Mouse (Mus musculus): Measurements from ENCODE around the gene Hnrnpu.
"Not testable (repeated sequence)": the region's sequence is repeated elsewhere in the genome, so short reads cannot be mapped to it uniquely, and the experiment has no call there.

Gene Hnrnpu

DNA sequence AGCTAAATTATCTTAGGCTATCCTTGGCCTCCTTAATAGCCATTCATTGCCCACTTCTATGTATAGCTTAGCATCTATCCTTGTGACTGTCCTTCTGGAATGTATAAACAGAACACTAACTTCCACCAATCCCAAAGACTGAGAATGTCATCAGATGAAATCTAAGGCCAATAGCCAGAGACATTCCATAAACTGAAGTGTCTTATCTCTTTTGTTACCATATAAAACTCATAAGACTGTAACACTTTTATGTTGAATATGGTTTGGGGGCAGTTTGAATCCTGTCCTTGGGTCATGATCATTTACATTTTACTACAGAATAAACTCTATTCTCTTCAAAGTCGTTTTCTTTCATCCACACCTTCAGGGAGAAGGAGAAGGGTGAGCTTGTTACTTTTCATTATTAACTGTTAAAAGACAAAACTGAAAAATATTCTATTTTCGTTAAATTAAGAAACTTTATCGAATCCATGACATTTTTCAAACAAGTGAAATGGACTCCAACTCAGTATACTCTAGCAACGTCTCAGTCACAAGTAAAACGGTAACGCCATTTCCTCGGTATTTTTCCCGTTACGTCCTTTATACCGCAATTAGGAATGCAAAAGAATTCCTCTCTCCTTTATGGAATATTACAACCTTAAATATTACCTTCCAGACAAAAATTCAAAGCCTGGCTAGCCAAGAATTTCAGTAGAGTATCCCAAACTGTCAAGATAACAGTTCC, 20.2 kb downstream of the Hnrnpu start:
- intact Hi-C loops (cut with DNase I) = loop anchor here (2.0 kb wide), 2 partner anchors 19 to 89 kb away; partner anchors contain the start of genes Efcab2 and Hnrnpu

DNA sequence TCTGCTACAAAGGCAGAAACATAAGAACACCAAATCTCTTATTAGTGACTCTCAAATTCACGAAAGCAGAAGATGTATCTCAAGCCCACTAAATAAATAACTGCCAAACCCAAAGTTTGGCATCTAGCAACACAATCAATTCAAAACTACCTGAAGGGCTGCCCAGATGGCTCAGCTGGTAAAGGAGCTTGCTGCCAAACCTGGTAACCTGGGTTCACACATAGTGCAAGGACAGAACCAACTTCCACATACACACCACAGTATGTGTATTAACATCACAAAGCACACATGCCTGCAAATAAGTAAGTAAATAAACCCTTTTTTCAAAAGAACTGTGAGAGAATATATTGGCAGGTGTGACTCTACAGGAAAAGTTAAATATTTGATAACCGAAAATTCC, 23.4 kb downstream of the Hnrnpu start:
- intact Hi-C loops (cut with DNase I) = loop anchor here (5.0 kb wide), 1 partner anchor 148 kb away; no protein-coding TSS in a partner anchor

DNA sequence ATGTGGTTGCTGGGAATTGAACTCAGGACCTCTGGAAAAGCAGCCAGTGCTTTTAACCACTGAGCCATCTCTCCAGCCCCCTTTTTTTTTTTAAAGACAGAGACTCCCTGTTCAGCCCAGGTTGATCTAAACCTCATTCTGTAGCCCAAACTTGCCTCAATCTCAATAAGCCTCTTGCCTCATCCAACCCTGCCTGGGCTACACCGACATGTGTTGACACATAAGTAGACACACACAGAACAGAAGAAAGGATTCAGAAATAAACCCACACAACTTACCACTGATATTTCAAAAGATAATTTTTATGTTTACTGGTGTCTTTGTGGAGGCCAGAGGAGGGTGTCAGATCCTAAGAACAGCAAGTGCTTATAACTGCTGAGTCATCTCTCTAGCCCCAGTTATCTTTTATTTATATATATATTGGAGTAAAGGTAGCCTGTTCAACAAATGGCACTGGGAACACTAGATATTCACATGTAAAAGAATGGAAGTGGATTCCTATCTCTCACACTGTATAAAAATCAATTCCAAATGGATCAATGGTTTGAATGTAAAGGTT, 24.5 kb downstream of the Hnrnpu start:
- intact Hi-C loops (cut with DNase I) = loop anchor here (5.0 kb wide), 1 partner anchor 149 kb away; no protein-coding TSS in a partner anchor

DNA sequence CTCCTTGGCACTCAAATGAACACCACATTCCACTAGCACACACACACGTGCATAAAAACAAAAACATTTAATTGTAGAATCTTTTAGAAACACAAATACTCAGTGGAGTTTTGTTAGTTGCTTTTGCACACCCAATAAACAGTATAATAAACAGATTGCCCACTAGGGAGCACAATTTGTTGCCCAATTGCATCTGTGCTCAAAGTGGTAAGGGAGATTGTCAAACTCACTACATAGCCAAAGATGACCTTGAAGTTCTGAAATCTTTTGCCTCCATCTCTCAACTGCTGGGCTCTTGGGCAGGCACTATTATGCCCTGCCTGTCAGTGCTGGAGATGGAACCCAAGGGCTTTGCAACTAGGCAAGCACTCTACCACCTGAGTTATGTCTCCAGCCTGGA, 27.5 kb downstream of the Hnrnpu start:
- intact Hi-C loops (cut with DNase I) = loop anchor here (2.0 to 5.0 kb wide), 2 partner anchors 139 to 152 kb away; no protein-coding TSS in a partner anchor

DNA sequence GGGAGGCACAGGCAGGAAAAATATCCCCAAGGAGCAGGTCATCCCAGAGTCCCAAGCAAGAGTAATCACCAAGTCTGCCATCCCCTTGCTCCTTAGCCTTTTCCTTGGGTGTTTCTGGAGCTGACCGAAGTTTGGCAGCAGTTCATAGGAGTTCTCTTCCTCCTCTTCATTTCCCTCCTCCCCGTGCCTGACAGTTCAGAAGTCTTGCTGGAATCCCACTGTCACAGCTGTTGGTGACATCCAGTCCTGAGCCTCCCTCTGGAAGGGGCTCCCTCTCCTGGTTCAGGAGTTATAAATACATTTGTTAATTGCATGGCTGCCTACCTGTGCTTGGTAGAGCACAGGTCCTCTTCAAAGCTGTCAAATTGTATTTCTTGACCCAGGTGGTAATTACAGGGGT, 28.1 kb downstream of the Hnrnpu start:
- intact Hi-C loops (cut with DNase I) = loop anchor here (10.0 kb wide), 1 partner anchor 365 kb away; no protein-coding TSS in a partner anchor

DNA sequence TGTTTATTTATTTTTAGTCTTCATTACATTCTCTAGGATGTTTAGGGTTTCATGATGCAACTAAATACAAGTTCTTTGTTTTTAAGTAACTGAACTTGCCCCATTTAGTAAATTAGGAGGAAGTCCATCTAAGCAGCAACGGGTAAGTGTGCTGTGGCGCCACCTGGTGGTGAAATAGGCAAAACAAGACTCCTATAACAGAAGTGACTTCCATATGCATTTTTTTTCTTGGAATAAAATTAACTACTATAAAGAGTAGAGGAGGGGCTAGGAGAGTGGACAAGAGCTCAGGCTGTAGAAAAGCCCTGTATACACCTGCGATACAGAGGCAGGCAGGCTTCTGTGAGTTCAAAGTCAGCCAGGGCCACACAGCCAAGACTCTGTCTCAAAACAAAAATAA, 34.2 kb downstream of the Hnrnpu start:
- intact Hi-C loops (cut with DNase I) = loop anchor here (1.0 to 10.0 kb wide), 2 partner anchors 156 to 359 kb away; no protein-coding TSS in a partner anchor

DNA sequence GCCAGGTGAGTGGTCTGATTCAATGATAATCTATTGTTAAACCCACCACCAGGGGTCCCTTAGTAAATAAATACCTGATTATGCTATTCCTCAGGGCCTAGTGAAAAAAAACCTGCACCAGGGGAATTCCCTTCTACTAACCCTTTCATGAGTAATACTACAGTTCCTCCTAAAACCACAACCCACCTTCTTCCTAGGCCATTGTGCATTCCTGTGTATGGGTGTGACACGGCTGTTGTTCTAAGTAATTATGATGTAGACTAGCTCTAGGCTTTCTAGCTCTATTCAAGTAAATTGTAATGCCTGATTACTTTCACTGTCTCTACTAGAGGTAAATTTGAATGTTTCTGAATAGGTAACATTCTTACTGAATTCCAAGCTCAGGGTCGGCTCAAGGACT, 36.3 kb downstream of the Hnrnpu start:
- intact Hi-C loops (cut with DNase I) = loop anchor here (10.0 kb wide), 1 partner anchor 356 kb away; no protein-coding TSS in a partner anchor

DNA sequence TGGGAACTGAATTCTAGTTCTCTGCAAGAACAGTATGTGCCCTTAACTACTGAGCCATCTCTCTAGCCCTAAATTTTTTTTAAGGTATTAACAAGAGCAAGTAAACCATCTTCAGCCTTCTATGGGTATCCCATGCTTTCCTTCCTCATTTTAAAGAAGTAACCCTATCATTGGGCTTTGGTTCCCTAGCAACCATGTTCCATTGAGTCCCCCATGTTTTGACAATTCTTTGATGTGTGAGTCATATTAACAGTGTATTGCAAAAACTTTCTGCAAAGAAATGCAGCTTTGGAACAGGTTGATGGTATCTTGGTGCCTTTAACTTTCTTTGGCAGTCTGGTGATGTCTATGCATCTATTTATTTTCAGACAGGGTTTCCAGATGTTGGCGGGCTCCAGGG, 43.5 kb downstream of the Hnrnpu start:
- intact Hi-C loops (cut with DNase I) = no loop called here

DNA sequence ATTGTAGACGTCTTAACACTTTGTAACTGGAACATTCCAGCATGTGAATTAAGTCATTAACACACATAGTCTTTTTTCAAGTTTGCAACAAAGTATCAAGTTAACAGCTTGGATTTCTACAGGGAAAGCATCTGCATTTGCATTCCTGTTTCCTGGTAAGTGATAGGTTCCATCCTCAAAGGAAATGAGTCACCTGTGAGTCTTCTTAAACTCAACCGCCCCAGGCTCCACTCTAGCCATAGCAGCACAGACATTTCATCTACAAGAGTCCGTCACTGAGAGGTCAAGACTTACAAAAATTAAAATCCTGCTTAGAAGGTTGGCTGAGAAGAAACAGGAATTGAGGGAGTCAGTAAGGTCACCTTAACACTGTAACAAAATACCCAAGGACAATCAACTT, 45.9 kb downstream of the Hnrnpu start:
- intact Hi-C loops (cut with DNase I) = no loop called here

DNA sequence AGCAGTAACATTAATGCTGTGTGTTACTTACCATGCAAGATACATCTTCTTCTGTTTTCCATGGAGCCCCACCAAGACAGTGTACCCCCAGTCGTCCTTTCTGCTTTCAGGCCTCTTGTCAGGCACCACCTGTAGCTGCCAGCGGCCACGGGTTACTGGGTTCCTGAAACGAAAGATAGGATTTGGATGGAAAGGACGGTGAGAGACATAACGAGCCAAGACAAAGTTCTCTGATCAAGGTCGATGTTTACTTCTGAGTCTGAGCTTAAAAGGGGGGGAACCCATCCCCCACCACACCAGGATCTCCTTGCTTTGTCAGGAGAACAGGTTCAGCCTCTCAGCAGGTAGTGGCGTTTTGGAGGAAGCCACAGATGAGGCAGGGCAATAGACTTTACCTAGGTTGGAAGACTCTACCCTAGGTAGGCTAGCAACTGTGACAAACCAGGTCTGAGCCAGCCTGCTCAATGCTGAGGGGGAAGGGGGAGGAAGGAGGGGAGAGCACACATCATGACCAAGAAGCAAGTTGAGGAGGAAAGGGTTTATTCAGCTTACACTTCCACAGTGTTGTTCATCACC, 49.9 kb downstream of the Hnrnpu start:
- intact Hi-C loops (cut with DNase I) = no loop called here

DNA sequence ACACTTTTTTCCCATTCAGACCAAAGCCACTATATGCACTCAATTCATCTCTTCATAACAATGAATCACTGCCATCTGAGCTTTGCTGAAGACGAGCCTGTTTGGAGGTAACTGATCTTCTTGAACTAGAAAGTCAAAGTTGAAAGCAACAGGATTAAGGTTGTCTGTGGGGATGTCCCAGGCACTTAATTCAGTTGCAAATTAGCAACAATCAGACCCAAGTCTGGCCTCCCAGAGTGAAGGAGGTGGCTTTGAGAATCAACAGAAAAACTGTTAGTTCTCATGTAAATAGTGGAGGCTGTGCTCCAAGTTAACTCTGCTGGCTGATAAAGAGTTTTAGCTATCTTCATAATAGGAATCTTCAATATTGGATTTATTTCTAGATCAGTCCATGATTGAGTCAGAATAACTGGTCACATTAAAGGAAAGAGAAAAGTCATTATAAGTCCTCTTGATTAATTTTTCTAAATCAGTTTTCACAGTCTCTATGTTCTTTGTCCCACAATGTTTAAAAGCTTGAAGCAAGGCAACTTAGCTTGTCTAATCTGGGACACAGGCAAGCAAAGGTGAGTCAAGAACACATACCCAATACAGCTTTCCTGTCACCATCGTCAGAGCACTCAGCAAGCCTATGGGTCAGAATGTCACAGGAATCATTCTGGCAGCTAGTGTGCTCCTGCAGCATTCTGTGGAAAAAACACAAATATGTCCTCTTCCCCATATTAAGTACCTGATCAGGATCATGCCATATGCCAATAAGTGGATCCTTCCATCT, 53.5 kb downstream of the Hnrnpu start:
- intact Hi-C loops (cut with DNase I) = no loop called here

DNA sequence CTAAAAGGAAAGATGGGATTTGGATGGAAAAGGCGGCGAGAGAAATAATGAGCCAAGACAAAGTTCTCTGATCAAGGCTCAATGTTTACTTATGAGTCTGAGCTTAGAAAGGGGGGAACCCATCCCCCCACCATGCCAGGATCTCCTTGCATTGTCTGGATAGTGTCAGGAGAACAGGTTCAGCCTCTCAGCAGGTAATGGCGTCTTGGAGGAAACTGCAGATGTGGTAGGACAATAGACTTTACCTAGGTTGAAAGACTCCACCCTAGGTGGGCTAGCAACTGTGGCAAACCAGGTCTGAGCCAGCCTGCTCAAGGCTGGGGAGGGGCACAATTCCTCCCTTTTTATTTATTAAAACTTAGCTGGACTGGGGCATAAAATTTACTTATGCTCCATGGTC, 54.3 kb downstream of the Hnrnpu start:
- intact Hi-C loops (cut with DNase I) = not testable (repeated sequence)

DNA sequence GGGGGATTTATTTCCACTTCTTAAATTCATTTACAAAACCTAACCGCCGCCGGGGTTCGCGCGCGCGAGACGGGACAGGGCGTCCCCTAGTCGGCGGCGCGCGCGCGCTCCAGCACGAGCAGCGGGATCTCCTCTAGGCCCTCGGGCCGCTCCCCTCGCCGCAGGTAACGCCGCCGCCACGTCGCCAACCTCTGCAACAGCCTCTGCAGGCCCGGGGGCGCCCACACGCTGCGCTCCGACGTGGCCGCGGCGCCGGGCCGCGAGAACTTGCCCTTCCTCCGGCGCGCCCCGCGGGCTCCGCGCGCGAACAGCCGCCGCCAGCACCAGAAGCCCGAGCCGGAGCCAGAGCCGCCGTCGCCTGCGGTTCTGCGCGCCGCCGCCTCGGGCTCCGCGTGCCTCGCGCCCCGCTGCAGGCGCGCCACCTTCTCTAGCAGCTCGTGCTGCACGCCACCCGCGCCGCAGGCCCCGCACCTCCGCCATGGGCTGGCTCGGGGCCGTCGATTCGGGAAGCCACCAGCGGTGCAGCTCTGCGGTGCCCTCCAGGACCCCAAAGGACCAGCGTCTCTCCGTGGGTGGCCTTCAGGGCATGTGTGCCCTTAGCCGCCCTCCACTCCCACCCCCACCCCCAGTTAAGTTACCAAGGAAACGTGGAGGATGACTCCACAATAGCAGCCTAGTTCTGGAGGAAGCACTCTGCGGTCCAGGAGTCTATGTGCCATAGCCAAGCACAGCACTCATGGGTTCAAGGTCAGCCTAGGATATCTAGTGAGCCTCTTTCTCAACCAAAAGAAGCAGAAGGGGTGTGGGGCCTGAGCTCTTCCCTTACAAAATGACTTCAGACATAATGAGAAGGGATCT, 61.3 kb downstream of the Hnrnpu start:
- intact Hi-C loops (cut with DNase I) = no loop called here

DNA sequence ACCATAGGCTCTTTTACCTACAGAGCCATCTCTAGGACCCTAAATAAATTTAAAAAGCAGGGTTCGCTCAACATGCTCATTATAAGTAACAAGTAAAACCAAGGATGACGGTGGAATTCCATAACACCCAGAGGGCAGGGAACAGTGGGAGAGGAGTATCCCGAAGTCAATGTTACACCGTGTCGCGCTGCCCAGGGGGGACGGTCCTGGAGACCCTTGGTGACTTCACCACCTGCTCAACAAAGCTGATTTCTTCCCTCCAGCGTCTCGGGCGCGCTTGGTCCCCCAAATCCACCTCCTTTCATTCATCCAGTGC, 61.9 kb downstream of the Hnrnpu start:
- intact Hi-C loops (cut with DNase I) = no loop called here

DNA sequence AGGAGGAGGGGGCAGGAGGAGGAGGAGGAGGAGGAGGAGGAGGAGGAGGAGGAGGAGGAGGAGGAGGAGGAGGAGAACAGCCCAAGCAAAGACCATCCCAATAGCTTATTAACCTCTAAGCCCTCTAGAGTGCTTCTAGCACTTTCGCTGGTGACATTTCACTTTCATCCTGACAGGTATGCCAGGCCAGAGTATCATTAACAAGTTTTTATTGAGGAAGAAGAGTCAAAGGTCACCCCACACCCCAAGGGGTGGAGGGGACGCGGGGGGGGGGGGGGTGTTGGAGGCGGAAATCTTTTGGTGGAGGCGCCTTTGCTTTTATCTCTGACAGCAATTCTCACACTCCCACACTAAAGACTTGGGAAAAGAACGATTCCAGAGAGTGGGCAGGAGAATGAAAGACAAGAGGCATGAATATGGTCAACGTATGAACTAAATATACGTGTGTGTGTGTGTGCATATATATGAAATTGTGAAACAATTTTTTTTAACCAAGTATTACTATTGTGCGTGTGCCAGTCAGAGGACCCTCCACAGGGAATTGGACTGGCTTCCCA, 62.3 kb downstream of the Hnrnpu start:
- intact Hi-C loops (cut with DNase I) = no loop called here

Small RNA genes within 50 kb of the gene (microRNA-seq; reads per million reads assigned to microRNA genes)
- 0 reads per million in 2 experiments for gene Gm27458

Measured in adrenal gland (tissue).